Mouse (Mus musculus): Measurements from ENCODE around the gene Dync1i2. TPM values are rescaled to one million over a fixed set of nuclear protein-coding genes. Genes with fewer than 3 reads are reported as not detected.

Gene Dync1i2
- polyA plus RNA-seq, 1 experiment from 2014 or later: 96.4 TPM

- no peak overlapping the region for H3K27ac ChIP-seq (ENCODE audit: low read depth, low read length)
- no peaks in the 10 kb centered on the region for H3K9me3 ChIP-seq (ENCODE audit: control insufficient read depth, low read length)
- H3K4me2 ChIP-seq (replicated peaks; ENCODE audit: low read depth, low read length): no peak overlapping the region
- no peaks in the 10 kb centered on the region for H3K4me1 ChIP-seq (ENCODE audit: control insufficient read depth, insufficient read depth, low read length)
- 91% methylated on average over 1 of the region's 1 CpGs for WGBS
- peaks cover 16% of the 10 kb centered on the region for H3K36me3 ChIP-seq (ENCODE audit: control insufficient read depth, insufficient read depth, low read length)
- H3K9ac ChIP-seq (ENCODE audit: low read depth, low read length): no peak overlapping the region
- H3K4me3 ChIP-seq (ENCODE audit: low read length): no peak overlapping the region
- H3K27me3 ChIP-seq (ENCODE audit: control insufficient read depth, insufficient read depth, low read length): no peaks in the 10 kb centered on the region
- no peak for ATAC-seq (ENCODE audit: low FRiP score, low TSS enrichment)
Measured at GRCm38 (mm10) chr2:71229603-71230002, 18.1 kb downstream of the Dync1i2 start.

- peaks cover 20% of the 10 kb centered on the region for H3K36me3 ChIP-seq (ENCODE audit: control insufficient read depth, insufficient read depth, low read length)
- H3K27me3 ChIP-seq (ENCODE audit: control insufficient read depth, insufficient read depth, low read length): no peaks in the 10 kb centered on the region
- 88% methylated on average over 5 of the region's 5 CpGs for WGBS
- no peak overlapping the region for H3K27ac ChIP-seq (ENCODE audit: low read depth, low read length)
- no peak overlapping the region for H3K4me3 ChIP-seq (ENCODE audit: low read length)
- no peak overlapping the region for H3K4me2 ChIP-seq (replicated peaks; ENCODE audit: low read depth, low read length)
- H3K4me1 ChIP-seq (ENCODE audit: control insufficient read depth, insufficient read depth, low read length): no peaks in the 10 kb centered on the region
- ATAC-seq (ENCODE audit: low FRiP score, low TSS enrichment): no peak
- no peak overlapping the region for H3K9ac ChIP-seq (ENCODE audit: low read depth, low read length)
- no peaks in the 10 kb centered on the region for H3K9me3 ChIP-seq (ENCODE audit: control insufficient read depth, low read length)
Measured at GRCm38 (mm10) chr2:71231951-71232350, 20.4 kb downstream of the Dync1i2 start.

GRCm38 (mm10) chr2:71232976-71233375 lies 21.5 kb downstream of the Dync1i2 start:
- Histone ChIP-seq H3K9me3 (ENCODE audit: control insufficient read depth, low read length) (no peaks in the 10 kb centered on the region), H3K4me1 (ENCODE audit: control insufficient read depth, insufficient read depth, low read length) (no peaks in the 10 kb centered on the region), H3K36me3 (ENCODE audit: control insufficient read depth, insufficient read depth, low read length) (peaks cover 27% of the 10 kb centered on the region), H3K27me3 (ENCODE audit: control insufficient read depth, insufficient read depth, low read length) (no peaks in the 10 kb centered on the region), H3K4me3 (ENCODE audit: low read length) (no peak overlapping the region), H3K9ac (ENCODE audit: low read depth, low read length) (no peak overlapping the region), H3K4me2 (replicated peaks; ENCODE audit: low read depth, low read length) (no peak overlapping the region), H3K27ac (ENCODE audit: low read depth, low read length) (no peak overlapping the region)
- 76% methylated on average over 2 of the region's 2 CpGs for WGBS
- ATAC-seq (ENCODE audit: low FRiP score, low TSS enrichment): no peak

DNA sequence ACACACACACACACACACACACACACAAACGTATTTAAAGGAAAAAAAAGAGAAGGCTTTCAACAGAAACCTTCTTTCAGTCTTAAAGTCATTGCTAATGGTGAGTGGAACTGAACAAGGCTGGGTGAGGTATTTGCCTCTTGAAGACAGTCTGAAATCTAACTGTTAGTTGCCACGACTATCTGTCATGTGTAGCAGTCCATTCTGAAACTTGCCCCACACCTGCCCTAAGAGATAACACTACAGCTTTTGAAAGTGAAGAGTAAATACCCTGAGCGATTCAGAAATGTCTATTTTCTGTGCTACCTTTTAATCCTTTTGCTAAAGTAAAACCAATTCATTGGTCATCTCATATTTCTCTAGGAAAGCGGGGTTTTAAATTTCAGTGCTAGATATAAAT lies 23.9 kb downstream of the Dync1i2 start:
- H3K27me3 ChIP-seq (ENCODE audit: control insufficient read depth, insufficient read depth, low read length): no peaks in the 10 kb centered on the region

GRCm38 (mm10) chr2:71236009-71236408 lies 24.5 kb downstream of the Dync1i2 start:
- Histone ChIP-seq H3K9me3 (ENCODE audit: control insufficient read depth, low read length) (no peaks in the 10 kb centered on the region), H3K36me3 (ENCODE audit: control insufficient read depth, insufficient read depth, low read length) (peaks cover 34% of the 10 kb centered on the region), H3K27ac (ENCODE audit: low read depth, low read length) (no peak overlapping the region), H3K4me1 (ENCODE audit: control insufficient read depth, insufficient read depth, low read length) (no peaks in the 10 kb centered on the region), H3K4me2 (replicated peaks; ENCODE audit: low read depth, low read length) (no peak overlapping the region), H3K9ac (ENCODE audit: low read depth, low read length) (no peak overlapping the region), H3K27me3 (ENCODE audit: control insufficient read depth, insufficient read depth, low read length) (no peaks in the 10 kb centered on the region), H3K4me3 (ENCODE audit: low read length) (no peak overlapping the region)
- no peak for ATAC-seq (ENCODE audit: low FRiP score, low TSS enrichment)
- WGBS: 96% methylated on average over 6 of the region's 6 CpGs

More for the DNA sequence above, 23.9 kb downstream of the Dync1i2 start:
- H3K36me3 ChIP-seq (ENCODE audit: control insufficient read depth, insufficient read depth, low read length): peaks cover 34% of the 10 kb centered on the region
- H3K4me1 ChIP-seq (ENCODE audit: control insufficient read depth, insufficient read depth, low read length): no peaks in the 10 kb centered on the region
- 96% methylated on average over 4 of the region's 4 CpGs for WGBS
- ATAC-seq (ENCODE audit: low FRiP score, low TSS enrichment): no peak
- H3K4me2 ChIP-seq (replicated peaks; ENCODE audit: low read depth, low read length): no peak overlapping the region
- H3K9me3 ChIP-seq (ENCODE audit: control insufficient read depth, low read length): no peaks in the 10 kb centered on the region
- H3K27ac ChIP-seq (ENCODE audit: low read depth, low read length): no peak overlapping the region
- H3K9ac ChIP-seq (ENCODE audit: low read depth, low read length): no peak overlapping the region
- no peak overlapping the region for H3K4me3 ChIP-seq (ENCODE audit: low read length)

DNA sequence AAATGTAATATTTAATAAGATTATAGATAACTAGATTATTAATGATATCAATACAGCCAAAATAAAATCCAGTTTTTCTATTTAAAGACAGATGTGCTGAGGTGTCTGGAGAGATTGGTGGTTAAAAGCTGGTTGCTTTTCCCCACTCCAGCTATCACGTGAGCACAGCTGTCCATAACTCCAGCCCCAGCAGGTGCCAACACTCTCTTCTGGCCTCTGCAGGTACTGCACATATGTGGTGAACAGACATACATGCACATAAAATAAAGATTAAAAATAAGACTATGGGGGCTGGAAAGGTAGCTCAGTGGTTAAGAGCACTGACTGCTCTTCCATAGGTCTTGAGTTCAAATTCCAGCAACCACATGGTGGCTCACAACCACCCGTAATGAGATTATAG lies 30.0 kb downstream of the Dync1i2 start:
- Histone ChIP-seq H3K27me3 (ENCODE audit: control insufficient read depth, insufficient read depth, low read length) (no peaks in the 10 kb centered on the region), H3K4me2 (replicated peaks; ENCODE audit: low read depth, low read length) (no peak overlapping the region), H3K4me3 (ENCODE audit: low read length) (no peak overlapping the region), H3K36me3 (ENCODE audit: control insufficient read depth, insufficient read depth, low read length) (peaks cover 29% of the 10 kb centered on the region), H3K9me3 (ENCODE audit: control insufficient read depth, low read length) (no peaks in the 10 kb centered on the region), H3K27ac (ENCODE audit: low read depth, low read length) (no peak overlapping the region), H3K9ac (ENCODE audit: low read depth, low read length) (no peak overlapping the region), H3K4me1 (ENCODE audit: control insufficient read depth, insufficient read depth, low read length) (no peaks in the 10 kb centered on the region)
- 95% methylated on average over 2 of the region's 2 CpGs for WGBS
- ATAC-seq (ENCODE audit: low FRiP score, low TSS enrichment): no peak

DNA sequence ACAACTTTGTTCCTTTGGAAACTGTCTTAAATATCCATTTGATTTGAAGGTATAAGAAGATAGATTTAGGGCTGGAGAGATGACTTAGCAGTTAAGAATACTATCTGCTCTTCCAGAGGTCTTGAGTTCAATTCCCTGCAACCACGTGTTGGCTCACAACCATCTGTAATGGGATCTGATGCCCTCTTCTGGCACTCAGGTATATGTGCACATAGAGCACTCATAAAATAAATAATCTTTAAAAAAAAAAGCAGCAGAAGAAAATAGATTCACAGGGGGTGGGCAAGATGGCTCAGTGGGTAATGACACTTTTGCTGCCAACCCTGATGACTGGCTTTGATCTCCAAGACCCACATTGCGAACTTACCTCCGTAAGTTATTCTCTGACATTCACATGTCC lies 30.7 kb downstream of the Dync1i2 start:
- no peaks in the 10 kb centered on the region for H3K27me3 ChIP-seq (ENCODE audit: control insufficient read depth, insufficient read depth, low read length)
- peaks cover 28% of the 10 kb centered on the region for H3K36me3 ChIP-seq (ENCODE audit: control insufficient read depth, insufficient read depth, low read length)
- no peak overlapping the region for H3K9ac ChIP-seq (ENCODE audit: low read depth, low read length)
- H3K9me3 ChIP-seq (ENCODE audit: control insufficient read depth, low read length): no peaks in the 10 kb centered on the region
- no peak overlapping the region for H3K4me3 ChIP-seq (ENCODE audit: low read length)
- no peak for ATAC-seq (ENCODE audit: low FRiP score, low TSS enrichment)
- H3K27ac ChIP-seq (ENCODE audit: low read depth, low read length): no peak overlapping the region
- no peak overlapping the region for H3K4me2 ChIP-seq (replicated peaks; ENCODE audit: low read depth, low read length)
- no peaks in the 10 kb centered on the region for H3K4me1 ChIP-seq (ENCODE audit: control insufficient read depth, insufficient read depth, low read length)
- WGBS: 93% methylated on average over 3 of the region's 3 CpGs

- H3K9me3 ChIP-seq (ENCODE audit: control insufficient read depth, low read length): no peaks in the 10 kb centered on the region
- no peak overlapping the region for H3K4me2 ChIP-seq (replicated peaks; ENCODE audit: low read depth, low read length)
- peaks cover 28% of the 10 kb centered on the region for H3K36me3 ChIP-seq (ENCODE audit: control insufficient read depth, insufficient read depth, low read length)
- H3K27me3 ChIP-seq (ENCODE audit: control insufficient read depth, insufficient read depth, low read length): no peaks in the 10 kb centered on the region
- H3K9ac ChIP-seq (ENCODE audit: low read depth, low read length): no peak overlapping the region
- no peak overlapping the region for H3K4me3 ChIP-seq (ENCODE audit: low read length)
- H3K4me1 ChIP-seq (ENCODE audit: control insufficient read depth, insufficient read depth, low read length): no peaks in the 10 kb centered on the region
- no peak for ATAC-seq (ENCODE audit: low FRiP score, low TSS enrichment)
- WGBS: 80% methylated on average over 9 of the region's 9 CpGs
- H3K27ac ChIP-seq (ENCODE audit: low read depth, low read length): no peak overlapping the region
Measured at GRCm38 (mm10) chr2:71243058-71243672, 31.7 kb downstream of the Dync1i2 start.

DNA sequence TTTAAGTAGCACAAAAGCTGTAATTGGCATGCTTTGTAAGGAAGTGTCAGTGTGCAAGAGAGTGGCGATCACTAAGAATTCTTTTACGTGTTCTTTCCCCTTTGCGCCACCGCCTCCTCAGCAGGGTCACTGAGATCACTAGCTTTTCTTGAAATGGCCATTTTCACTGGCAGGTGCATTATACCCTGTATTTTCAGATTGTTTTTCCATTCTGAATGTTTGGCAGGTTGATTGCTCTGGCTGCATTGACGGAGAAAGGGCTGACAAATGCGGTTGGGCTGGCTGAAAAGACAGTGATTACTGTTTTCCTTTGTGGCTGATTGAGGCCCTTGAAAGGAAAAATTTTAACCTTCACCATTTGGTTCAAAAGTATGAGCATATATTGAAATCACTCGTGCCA lies 33.3 kb downstream of the Dync1i2 start:
- Histone ChIP-seq H3K27me3 (ENCODE audit: control insufficient read depth, insufficient read depth, low read length) (no peaks in the 10 kb centered on the region), H3K4me2 (replicated peaks; ENCODE audit: low read depth, low read length) (no peak overlapping the region), H3K9me3 (ENCODE audit: control insufficient read depth, low read length) (no peaks in the 10 kb centered on the region), H3K4me3 (ENCODE audit: low read length) (no peak overlapping the region), H3K27ac (ENCODE audit: low read depth, low read length) (no peak overlapping the region), H3K36me3 (ENCODE audit: control insufficient read depth, insufficient read depth, low read length) (peaks cover 36% of the 10 kb centered on the region), H3K9ac (ENCODE audit: low read depth, low read length) (no peak overlapping the region), H3K4me1 (ENCODE audit: control insufficient read depth, insufficient read depth, low read length) (no peaks in the 10 kb centered on the region)
- no peak for ATAC-seq (ENCODE audit: low FRiP score, low TSS enrichment)
- 86% methylated on average over 7 of the region's 7 CpGs for WGBS
